Mouse (Mus musculus) left cerebral cortex, adult 18-20 months (tissue): Measurements from ENCODE around the gene Baiap2l1. TPM values are rescaled to one million over a fixed set of nuclear protein-coding genes. Genes with fewer than 3 reads are reported as not detected.
"Not testable (repeated sequence)": the region's sequence is repeated elsewhere in the genome, so short reads cannot be mapped to it uniquely, and the experiment has no call there.

Experiments
- DNase-seq, 2 experiments: peaks; one replicate each; pipeline ENCODE4 v3.0.0; 2021 to 2022; ENCODE audit warnings: low spot score in 2 of 2, mixed read lengths in 1 of 2
- total RNA-seq, 2 experiments: library from RNA; stranded (reverse); gene quantifications; 2 replicates each; pipeline ENCODE4 v1.2.3; 2021

Baiap2l1 gene
- total RNA-seq, 2 experiments from 2014 or later: 0.45 to 1.2 TPM

DNA sequence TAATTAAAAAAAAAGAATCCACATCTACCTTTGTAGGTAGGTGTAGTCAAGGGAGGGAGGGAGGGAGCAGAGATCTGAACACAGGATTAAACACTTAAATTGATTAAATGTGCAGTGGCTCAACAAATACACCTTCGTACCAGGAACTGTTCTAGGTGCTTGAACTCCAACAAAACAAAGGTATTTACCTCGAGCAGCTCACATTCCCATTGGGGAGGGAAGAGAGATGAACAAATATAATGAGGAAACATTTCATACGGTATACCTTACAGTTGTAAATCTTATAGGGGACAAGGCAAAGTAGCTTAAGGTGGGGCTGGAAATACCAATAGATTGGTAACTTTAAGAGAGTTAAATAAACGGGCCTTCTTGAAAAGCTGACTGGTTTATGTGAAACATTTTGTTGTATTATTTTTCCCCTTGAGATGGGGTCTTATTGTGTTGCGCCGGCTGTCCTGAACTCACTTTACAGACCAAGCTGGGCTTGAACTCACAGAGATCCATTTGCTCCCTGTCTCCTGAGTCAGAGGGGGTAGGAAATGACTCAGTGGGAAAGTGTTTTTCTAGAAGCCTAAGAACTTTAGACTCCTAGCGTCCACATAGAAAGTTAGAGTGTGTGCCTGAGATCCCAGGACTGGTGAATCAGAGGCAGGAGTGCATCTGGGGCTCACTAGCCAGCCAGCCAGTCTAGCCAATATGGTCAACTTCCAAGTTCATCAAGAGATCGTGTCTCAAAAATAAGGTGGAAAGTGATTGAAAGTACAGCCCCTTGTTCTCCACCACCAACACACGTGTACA is 5.5 kb downstream of the Baiap2l1 start:
- DNase-seq: no peak

DNA sequence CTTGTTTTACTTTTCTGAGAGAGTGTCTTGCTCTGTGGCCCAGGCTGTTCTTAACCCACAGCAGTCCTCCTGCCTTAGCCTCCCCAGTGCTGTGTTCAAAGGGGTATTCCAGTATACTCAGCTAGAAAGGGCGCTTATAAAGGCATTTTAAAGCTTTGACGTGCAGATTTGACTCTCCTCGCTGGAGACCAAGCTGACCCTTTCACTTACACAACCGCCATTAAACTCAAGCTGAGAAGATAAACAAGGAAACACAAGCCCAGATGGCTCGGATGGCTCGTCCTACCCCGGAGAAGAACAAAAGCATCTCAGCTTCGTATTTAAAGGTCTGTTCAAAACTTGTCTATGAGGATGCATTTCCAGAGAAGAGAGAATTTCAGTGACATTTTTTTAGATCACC is 6.7 kb downstream of the Baiap2l1 start:
- no peak for DNase-seq

DNA sequence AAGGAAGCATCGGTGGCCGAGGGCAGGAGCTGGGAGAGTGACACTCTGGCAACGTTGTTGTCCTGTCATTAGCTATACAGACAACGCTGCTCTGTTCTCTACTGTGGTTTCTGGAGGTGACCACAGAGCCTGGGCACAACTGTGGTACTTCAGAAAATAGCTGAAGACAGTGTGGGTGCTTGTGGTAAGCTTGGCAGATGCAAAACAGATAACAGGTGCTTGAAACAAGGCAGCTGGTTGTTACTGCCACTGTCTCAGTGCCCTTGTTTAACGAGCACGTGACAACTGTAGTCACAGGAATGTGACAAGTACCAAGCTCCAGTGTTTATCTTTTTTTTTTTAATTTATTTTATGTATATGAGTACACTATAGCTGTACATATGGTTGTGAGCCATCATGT is 13.3 kb downstream of the Baiap2l1 start:
- no peak for DNase-seq

DNA sequence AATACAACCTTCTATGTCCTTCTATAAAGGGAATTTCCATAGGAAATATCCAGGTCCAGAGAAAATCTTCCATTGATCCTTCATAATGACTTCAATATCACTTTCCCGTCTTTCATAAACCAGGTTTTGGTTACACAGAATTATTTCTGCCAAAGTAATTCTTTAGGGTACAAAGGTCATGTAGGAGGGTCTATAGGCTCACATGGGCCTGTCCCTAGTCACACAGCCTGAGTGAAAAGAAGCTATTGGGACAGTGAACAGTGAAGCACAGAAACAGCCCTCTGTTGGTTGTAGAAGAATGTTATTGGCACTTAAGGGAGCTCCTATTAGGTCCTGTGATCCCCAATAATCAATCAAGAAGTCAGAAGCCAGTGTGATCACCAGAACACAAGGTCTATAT is 16.8 kb downstream of the Baiap2l1 start:
- DNase-seq: no peak

DNA sequence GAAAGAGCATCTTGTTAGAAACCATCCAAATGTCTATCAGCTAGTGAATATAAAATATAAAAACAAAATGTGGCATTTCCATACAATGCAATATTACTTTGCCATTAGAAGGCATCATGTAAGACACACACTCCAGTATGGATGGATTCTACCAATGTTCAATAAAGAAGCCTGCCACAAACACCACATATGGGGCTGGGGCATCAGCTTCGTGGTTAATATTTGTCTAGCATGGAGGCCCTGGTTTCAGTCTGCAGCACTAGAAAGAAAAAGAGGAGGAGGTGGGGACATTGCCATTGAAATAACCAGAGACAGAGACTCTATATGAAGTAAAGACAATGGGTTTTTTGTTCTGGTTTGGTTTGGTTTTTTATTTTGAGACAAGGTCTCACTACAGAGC is 19.1 kb downstream of the Baiap2l1 start:
- DNase-seq: no peak

DNA sequence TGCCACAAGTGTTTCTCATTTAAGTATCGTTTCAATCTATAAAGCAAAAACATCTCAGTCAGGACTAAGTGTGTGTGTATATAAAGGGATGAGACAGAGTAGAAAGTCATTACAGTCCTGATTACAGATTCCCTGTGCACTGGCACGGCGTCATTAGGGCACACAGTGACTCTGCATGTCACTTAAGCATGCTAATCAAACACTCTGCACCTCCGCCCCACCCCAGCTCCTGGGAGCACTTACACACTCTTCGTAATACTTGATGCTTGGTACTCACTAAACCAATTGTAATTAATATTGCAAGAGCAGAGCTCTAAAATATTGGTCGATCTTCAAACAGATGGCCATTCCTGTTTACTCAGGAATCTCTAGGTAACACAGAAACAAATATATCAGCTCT is 22.6 kb downstream of the Baiap2l1 start:
- DNase-seq: not testable (repeated sequence)

DNA sequence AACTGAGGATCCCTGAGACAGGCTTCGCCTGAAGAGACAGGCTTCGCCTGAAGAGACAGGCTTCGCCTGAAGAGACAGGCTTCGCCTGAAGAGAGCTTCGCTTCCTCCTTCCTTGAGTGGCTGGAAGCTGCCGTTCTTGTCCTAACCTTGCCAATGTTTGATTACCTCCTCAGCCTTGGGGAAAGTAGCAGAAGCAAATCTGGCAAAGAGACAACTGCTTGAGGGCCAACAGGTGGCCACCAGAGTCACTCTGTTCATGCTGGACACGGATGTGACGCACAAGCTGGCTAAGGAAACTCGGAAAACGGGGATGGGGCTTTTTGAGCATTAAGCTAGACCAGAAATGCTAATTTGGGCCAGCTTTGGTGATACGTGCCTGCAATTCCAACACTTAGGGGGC is 23.9 kb downstream of the Baiap2l1 start:
- no peak for DNase-seq

DNA sequence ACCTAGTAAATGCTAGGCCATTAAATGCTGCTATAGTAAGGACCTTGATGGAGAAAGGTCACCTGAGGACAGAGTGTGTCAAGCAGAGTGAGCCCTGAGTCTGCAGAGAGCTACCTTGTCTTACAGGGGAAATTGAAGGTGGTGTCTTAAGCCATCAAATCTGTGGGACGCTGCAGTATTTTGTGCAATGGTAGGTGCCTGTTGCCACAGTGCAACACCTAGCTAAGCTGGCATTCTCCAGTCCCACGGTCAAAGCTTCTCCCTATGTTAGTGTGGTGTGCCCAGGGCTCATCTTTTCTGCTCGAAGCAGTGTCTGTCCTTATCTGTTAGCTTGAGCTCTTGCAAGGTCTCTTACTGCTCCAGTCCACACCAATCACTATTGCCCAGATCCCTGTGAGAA is 35.2 kb downstream of the Baiap2l1 start:
- no peak for DNase-seq

DNA sequence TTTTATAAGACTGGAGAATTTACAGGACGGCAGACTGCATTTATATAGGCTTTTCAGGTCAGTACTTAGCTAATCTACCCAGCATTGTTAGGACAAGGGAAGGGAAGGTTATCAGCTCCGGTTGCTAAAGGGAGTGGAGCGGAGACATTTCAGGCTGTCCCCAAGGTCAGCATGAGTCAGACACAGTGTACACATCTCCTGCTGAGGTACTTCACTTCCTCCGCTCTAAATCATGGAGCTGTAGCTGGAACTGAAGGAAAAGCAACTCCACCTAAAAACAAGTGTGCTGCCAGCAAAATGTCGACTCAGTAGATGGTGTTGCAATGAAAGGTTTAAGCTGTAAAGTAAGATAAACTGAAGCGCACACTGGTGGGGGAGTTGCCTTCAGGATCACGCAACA is 36.2 kb downstream of the Baiap2l1 start:
- no peak for DNase-seq

DNA sequence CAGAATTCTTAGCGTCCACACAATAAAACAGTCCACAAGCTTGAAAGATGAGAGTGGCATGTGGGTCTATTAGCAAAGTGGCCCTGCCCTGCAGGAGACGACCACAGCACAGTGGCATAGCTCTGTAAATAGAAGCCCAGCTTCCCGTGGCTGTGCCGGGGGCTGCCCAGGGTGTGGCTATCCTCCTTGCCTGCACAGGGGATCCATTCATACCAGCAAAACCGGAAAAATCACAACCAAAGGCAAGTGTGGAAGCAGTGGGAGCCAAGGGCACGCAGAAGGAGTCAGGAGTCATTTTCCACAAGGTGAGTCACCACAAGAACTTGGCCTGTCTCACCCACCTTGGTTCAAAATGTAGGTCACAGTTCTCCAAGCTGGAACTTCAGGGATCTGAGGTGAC is 39.6 kb downstream of the Baiap2l1 start:
- DNase-seq: no peak

DNA sequence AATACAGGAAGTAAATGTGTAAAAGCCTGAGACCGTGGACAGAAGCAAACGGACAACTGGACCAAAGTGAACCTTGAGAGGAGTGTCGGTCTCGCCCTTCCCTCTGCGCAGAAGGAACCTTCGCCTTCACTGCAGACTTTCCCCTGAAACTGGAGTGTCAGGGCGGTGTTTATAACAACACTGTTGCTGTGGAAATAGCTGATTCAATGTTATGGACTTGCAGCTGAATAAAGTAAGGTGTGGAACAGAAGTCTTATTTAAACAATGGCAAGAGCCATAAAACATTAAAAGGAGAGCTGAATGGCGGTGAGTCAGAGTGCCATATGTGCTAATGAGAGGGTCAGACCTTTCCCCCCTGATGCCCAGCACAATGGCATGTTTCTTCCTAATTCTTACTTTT is 40.5 kb downstream of the Baiap2l1 start:
- DNase-seq: no peak

DNA sequence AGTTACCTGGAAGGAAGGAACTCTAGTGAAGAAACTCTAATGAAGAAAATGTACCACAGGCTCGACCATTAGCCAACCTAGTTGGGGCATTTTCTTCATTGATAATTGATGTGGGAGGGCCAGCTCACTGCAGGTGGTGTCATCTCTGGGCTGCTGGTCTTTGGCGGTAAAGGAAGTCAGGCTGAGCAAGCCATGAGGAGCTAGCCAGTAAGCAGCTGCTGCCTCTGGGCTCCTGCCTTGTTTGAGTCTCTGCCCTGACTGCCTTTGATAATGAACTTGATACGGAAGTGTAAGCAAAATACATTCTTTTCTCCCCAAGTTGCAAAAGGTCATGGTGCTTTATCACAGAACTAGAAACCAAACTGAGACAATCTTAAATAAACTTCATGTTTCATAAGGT is 41.5 kb downstream of the Baiap2l1 start:
- DNase-seq: no peak

DNA sequence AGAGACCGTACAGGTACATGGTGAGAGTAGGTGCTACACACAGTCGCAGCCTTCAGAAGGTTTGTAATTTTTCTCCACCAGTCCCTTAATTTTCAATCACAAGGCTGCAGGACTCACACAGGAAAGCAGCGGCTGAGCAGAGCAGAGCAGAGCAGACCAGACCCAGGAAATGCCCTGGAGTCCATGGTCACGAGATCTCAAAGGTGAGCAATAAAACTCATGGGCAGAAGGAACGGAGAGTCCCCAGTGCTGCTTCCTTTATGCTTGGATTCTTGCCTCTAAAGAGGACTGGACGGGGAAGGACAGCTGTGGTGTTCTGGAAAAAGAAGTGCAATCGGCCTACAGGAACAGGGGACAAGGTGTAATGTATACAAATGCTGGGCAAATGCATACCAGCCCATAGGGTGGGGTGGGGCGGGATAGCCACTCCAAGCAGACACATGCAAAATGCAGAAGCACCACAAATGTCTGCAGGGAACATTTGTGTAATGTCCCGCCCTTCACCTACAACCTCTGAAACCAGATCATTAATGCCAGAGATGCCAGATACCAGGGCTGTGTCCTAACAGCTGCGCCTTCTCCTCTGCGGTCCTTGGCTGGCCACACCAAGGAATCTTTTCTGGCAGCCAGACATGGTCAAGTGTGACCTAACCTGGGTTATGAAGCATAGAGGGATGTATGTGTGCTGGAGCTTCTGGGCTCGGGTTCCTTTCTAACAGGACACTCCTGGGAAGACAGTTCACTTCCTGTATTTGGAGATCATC is 43.0 kb downstream of the Baiap2l1 start:
- no peak for DNase-seq

DNA sequence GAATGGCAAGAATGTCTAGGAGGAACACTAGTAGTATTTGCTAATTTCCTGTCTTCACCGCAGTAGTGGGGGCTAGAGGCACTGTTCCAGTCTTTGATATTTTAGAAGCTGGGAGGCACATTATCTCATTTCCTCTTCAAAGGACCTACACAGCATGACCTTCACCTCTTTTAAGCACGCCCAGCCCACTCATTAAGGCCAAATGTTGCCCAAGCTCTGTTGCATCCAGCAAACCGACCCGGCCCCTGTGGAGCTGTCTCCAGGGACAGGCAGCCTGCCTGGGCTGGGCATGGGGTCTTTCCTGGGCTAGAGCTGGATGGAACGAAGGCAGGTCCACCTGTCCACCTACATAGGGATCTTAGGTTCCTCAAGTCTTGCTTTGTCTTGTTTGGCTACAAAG is 44.6 kb downstream of the Baiap2l1 start:
- no peak for DNase-seq

DNA sequence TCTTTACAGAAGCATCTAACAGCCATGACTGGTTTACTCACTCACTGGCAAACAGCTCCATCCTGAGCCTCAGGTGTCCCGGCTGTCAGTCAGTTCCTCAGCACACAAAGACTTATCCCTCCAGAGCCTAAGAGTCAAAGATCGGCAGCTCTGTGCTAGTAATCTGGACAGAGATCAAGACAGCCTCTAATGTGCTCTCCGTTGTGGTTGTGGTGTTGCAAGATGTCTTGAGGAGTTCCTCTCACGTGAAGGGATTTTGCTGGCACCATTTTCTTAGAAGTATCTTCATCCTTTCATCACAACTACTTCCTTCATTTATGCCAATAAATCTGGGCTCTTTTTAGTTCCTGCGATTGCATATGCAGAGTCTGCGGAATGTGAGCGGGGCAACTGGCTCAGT is 45.7 kb downstream of the Baiap2l1 start:
- DNase-seq: no peak

DNA sequence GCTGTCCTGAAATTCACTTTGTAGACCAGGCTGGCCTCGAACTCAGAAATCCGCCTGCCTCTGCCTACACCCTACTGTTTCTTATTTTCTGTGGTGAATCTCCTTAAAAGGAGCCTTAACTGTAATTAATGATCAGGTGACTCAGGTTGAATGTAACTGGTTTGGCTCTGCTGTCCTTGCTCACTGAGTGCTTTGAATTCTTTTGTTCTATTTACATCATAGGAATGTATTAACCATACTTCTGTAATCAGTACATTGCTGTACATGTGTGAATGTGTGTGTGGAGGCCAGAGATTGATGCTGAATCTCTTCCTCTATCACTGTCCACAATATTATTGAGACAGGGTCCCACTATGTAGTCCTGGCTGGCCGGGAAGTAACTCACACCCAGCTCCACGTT is 49.0 kb downstream of the Baiap2l1 start:
- DNase-seq: no peak

DNA sequence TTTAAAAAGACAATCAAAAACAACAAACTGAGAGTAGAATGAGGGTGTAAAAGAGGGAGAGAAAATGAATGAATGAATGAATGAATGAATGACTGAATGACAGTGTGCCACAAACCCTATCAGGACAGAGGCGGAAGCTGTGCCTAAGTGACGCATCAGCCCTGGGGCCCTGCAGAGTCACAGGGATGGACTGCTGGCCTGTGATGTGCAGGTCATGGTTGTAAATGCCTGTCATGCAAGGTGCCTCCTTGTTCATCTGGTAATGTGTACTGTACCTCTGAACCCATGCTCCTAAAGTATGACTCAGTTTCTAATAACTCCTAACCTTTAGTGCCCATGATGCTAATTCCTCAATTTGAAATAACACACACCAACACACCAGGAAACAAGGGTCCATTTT is 54.8 kb downstream of the Baiap2l1 start:
- DNase-seq: no peak

DNA sequence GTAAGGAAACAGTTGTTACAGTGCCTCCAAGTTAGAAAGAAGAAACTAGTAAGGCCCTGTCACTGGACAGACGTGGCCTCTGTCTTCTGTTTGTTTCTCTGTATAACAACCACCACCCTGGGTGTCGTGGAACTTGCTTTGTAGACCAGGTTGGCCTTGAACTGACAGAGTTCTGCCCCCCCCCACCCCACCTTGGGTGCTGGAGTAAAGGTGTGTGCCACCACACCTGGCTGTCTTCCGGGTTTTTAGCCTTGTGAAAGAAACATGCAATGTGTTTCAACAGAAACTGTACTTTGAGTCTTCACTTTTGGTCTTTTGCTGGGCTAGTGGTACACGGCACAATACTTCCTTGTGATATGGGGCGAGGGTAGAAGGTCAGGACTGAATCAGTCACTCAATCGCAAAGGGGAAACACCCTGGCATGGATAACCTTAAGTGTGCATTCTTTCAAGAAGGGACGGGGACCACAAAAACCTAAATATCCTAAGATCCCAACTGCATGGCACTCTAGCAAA is 61.8 kb downstream of the Baiap2l1 start:
- DNase-seq: no peak

DNA sequence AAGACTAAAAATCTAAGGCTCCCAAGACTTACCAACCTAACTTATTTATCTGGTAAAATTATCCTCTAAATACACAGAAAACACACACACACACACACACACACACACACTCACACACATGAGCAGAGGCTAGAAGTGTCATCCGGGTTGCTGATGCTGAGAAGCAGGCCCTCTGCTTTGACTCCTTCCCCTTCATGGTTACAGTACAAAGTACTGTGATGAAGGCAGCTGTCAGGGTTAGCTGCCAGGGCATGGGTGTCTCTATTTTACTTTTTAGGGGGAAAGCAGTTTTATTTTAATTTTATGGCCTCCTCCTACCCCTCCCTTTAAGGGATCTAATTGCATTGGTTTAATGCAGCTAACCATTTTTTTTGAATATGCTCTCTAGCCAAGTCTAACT is 62.6 kb downstream of the Baiap2l1 start:
- no peak for DNase-seq

DNA sequence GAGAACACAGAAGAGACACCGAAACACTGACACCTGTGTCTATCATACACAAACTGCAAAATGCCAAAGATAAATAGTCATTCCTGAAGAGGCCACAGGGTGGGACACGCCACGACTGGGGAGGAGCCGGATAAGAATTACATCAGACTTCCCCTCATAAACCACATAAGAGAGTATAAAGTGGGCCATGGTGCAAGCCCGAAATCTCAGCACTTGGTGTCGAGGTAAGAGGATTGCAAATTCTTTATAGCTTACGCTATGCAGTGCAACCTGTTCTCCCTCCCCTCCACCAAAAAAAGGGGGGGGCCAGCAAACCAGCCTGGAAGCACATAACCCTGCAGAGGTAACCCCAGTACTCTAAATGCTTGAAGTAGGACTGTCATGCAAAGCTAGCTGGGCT is 63.0 kb downstream of the Baiap2l1 start:
- DNase-seq: no peak

DNA sequence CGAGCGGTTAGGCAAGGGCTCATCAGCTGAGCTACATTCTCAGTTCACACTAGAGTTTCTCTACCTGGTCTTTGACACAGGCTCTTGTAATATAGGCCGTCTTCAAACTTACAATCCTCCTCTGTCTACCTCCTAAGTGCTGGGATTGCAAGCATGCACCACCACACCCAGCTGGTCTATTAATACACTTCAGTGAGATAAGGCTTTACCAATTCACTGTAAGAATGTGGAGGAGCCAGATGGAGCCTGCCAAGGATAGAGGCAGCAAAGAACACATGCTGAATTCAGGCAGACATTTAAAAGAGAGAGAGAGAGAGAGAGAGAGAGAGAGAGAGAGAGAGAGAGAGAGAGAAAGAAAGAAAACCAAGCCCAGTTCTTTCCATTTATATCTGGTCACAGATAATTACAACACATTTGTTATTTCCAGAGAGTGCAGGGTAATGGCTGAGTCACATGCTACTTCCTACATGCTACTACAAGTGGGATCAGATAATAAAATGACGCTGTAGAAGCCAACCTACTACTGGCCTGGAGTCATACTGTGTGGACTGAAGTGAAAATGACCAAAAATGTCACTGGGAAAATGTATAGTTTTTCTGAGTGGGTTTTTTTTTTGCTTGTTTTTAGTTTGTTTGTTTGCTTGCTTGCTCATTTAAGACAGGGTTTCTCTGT is 68.0 kb downstream of the Baiap2l1 start:
- DNase-seq: peak in 1 of 2 experiments; percentile 22

DNA sequence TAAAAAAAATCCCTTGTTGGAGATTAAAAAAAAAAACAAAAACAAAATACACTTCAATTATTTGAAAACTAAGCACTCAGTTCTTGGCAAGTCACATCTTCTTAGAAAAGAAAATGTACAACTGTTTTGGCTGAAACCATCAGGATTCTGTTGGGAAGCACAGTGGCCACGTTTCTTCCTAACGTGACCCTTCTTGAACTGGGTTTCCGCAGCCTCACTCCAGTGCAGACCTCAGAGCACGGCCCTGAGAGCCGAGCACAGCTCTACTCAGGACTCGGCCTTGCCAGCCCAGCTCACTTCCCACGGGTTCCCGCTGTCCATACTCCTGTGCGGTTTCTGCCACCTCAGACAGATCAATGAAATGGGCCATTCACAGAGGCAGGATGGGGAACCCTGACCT is 69.5 kb downstream of the Baiap2l1 start:
- DNase-seq: no peak
